Mouse (Mus musculus) layer of hippocampus, adult 2 months (tissue): Measurements from ENCODE around the gene Gm28047. TPM values are rescaled to one million over a fixed set of nuclear protein-coding genes. Genes with fewer than 3 reads are reported as not detected.

Experiments used
- DNase-seq, 2 experiments: peaks; one replicate each; pipeline ENCODE4 v3.0.0; 2022; ENCODE audit warnings: low spot score in 2 of 2
- H3K27ac ChIP-seq: fragments of 200-600 bp; 2 replicates; pipeline ENCODE4 v1.8.1; 2022
- H3K4me3 ChIP-seq: fragments of 200-600 bp; 2 replicates; pipeline ENCODE4 v1.8.1; 2022; ENCODE audit warnings: mild to moderate bottlenecking
- CTCF ChIP-seq: fragments of 200-600 bp; conservative IDR thresholded peaks from 2 replicates; pipeline ENCODE4 v1.8.1; 2022; ENCODE audit warnings: antibody characterized with exemption, mild to moderate bottlenecking, moderate library complexity
- total RNA-seq, 2 experiments: library from RNA; stranded (reverse); gene quantifications; 2 replicates each; pipeline ENCODE4 v1.2.3; 2021

Gene Gm28047
- total RNA-seq, 2 experiments from 2014 or later: not detected

DNA sequence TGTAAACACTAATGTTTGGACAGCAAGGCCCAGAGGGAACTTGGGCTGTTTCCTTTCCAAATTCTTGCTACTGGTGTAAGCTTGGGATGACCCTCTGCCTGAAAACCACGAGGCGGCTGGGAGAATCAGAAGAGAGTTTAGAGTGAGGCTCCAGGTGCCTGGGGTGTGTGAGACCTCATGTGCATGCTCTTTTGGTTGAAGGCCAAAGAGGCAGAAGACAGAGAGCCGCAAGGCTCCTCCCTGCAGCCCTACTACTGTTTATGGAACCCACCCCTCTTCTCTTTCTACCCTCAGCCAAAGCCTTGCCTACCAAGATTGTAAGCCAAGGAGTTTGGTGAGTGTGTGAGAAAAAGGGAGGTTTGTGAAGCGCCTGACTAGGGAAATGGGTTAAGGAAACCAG, 109.1 kb downstream of the Gm28047 start:
- DNase-seq: no peak
- Histone ChIP-seq H3K4me3 (peak overlapping the region; percentile 91), H3K27ac (peak overlapping the region; percentile 96)
- TF ChIP-seq CTCF: no peak

DNA sequence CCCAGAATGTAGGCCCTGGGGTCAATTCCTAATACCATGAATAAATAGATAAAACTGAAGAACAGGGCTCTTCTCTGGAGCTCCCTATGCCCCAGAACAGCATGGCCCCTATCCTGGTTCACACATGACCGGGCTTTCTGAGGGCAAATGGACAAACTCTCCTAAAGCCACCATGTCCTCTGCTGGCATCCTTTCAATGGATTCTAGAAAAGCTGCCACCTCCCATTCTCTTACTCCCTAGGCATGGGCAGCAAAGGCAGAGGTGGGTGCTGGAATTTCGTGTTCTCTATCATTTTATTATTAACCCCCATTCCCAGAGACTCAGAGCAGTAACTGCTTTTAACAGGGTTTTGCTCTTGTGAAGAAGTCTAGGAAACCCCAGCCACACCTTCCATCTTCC, 109.6 kb downstream of the Gm28047 start:
- H3K4me3 ChIP-seq: peak overlapping the region; percentile 91
- no peak for TF ChIP-seq CTCF
- H3K27ac ChIP-seq: peak overlapping the region; percentile 96; the same call in 1 of the 2 replicates
- no peak for DNase-seq

DNA sequence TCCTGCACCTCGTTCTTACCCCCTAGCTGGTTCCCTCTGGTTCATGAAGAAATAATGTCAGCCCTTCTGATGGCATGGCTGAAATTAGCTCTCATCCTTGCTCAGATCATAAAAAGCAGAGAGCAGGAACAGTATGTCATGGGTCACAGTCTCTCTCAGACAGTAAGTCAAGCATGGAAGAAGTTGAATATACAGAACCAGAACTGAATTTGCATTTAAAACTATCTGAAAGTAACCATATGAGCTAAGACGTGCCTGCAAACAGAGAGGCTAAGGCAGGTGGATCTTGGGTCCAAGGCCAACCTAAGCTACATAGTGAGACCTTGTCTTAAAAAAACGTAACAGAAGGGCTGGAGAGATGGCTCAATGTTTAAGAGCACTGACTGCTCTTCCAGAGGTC, 111.9 kb downstream of the Gm28047 start:
- Histone ChIP-seq H3K4me3 (no peak overlapping the region), H3K27ac (peak overlapping the region; percentile 93; the same call in 1 of the 2 replicates)
- no peak for TF ChIP-seq CTCF
- no peak for DNase-seq

DNA sequence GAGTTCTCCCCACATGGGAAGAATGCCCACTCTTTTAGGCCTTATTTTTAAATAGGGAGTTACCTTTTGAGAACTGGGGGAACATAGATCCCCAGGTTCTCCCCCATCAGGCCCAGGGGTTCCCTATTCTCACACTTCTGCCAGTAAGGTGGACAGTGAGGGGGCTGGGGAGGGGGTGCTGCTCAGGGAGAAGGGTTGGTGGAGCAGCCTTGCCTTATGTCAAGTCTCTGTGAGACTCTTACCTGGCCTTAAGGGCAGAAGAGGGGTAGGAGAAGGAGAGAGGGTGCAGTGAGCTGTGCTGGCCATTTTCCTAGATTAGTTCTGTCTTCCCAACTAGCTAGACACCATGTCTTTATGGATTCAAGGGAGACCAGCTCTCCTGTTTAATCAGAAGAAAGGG, 112.4 kb downstream of the Gm28047 start:
- TF ChIP-seq CTCF: no peak
- DNase-seq: no peak
- peak overlapping the region; percentile 93; the same call in 1 of the 2 replicates for H3K27ac ChIP-seq
- no peak overlapping the region for H3K4me3 ChIP-seq

DNA sequence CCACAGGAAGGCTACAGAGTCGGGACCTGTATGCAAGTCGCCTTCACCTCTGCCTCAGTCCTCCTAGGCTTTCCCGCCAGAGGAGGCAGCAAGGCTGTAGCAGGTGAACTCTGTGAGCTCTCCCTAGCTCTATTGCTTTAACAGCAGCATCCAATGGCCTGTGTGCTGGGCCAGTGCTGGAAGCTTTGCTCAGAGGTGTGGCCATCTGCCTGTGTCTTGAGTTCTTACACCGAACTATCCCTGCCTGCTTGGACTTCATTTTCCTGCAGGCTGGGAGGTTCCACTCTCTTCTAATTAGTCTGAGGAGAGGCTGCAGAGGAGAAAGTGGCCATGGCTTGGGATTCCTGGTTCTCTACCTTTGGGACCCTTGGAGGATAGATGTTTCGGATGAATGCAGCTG, 112.9 kb downstream of the Gm28047 start:
- no peak for DNase-seq
- TF ChIP-seq CTCF: no peak
- H3K4me3 ChIP-seq: no peak overlapping the region; the same call in 1 of the 2 replicates
- H3K27ac ChIP-seq: peak overlapping the region; percentile 93; the same call in 1 of the 2 replicates

DNA sequence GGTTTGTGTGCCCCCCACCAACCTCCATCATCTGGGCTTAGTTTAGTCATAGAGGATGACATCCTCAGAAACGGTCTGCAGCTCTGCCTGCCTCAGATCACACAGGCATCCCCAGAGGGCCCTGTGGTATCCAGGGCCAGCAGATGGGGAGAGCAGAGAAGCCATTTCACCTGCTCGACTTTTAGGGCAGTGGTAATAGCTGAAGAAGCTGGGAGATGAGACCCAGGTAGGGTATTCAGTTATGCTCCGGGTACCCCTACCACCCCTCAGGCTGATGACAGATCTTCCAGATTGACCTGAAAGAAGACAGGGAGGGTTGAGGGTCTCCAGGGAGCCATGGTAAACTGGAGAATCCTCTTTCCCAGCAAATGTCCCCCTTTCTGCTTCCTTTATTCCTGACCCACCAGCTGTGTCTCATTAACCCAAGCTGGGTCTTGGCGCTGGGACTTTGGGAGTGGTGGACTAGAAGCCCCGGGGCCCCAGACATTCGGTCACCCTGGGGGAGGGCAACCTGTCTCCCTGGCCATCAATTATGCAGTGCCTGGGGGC, 113.5 kb downstream of the Gm28047 start:
- H3K4me3 ChIP-seq: peak overlapping the region; percentile 85
- no peak for DNase-seq
- peak overlapping the region; percentile 93 for H3K27ac ChIP-seq
- no peak for TF ChIP-seq CTCF

DNA sequence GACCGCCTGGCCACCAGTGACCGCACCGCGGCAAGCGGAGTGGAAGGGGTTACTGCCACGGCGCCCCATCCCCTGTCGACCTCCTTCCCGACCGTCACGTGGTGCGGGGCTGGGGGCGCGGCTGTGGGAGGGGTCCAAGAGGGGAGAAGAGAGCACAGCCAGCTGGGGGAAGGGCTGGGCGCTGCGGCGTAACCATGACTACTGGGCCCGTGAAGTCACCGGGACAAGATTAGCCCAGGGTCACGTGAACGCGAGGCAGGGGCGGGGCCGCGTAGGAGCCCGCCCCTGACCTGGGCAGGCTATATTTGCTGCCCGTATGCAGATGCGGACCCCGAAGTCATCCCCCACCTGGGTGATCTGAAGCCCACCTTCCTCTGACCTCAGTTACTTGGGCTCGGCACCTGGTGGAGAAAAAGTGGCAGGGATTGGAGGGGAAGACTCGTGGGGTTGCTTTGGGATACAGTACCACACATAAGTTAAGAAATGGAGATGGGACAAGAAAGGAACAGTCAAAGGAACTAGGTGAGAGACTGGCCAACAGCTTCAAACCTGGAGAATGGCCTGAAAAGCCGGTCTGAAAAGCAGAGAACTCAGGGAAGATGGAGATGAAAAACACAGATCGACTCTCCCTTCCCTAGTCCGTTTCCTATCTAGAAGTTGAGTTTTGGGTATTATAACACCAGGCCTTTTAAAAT, 114.1 kb downstream of the Gm28047 start:
- H3K4me3 ChIP-seq: peak overlapping the region; percentile 85
- no peak for TF ChIP-seq CTCF
- DNase-seq: peak; percentile 87 to 91
- H3K27ac ChIP-seq: peak overlapping the region; percentile 93

DNA sequence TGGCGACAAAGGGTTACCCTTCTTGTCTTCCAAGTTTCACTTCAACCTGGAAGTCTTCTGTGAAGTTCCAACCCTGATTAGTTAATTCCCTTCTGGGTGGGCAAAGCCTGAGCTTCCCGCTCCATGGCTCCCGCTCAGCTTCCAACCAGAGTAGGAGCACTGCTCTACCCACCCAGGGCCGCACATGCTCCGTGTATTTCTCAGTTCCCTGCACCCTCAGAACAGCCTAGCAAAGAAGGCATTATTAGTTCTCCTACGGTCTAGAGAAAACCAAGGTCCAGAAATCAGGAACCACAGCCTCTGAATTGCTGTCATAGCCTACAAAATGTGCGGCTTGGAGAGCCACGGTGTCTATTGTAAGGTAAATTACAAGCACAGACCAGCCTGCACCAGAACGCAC, 114.8 kb downstream of the Gm28047 start:
- Histone ChIP-seq H3K27ac (peak overlapping the region; percentile 93), H3K4me3 (peak overlapping the region; percentile 85)
- no peak for DNase-seq
- TF ChIP-seq CTCF: no peak

DNA sequence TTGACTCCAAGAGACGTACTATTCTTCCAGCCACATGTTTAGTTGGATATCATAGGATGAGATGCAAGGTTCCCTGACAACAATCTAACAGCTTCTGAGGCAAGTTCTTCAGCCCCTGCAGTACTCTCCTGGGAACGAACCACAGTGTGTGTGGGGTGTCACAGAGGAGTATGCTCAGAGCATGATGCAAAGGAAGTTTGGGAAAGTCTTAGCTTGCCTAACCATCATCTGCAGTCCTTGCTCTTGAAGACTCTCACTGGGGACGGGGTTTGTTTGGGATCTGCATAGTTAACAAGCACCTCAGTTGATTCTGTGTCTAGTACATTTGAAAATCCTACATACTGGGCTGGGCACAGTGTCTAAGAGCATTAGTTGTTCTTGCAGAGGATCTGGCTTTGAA, 116.5 kb downstream of the Gm28047 start:
- DNase-seq: no peak
- no peak for TF ChIP-seq CTCF
- Histone ChIP-seq H3K4me3 (no peak overlapping the region), H3K27ac (no peak overlapping the region)

DNA sequence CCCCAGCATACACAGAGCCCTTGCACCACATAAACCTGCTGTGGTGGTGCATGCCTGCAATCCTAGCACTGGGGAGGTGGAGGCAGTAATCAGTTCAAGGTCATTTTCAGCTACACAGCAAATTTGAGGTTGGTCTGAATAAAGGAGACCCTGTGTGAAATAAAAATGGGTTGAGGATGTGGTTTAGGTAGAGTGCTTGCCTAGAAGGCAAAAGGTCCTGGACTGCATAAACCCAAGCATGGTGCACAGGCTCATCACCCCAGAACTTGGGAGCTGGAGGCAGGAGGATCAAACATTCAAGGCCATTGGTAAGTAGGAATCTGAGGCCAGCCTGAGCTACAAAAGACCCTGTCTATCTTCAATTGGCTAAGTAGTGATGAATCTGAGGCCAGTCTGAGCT, 117.3 kb downstream of the Gm28047 start:
- Histone ChIP-seq H3K4me3 (no peak overlapping the region), H3K27ac (no peak overlapping the region)
- no peak for DNase-seq
- no peak for TF ChIP-seq CTCF

DNA sequence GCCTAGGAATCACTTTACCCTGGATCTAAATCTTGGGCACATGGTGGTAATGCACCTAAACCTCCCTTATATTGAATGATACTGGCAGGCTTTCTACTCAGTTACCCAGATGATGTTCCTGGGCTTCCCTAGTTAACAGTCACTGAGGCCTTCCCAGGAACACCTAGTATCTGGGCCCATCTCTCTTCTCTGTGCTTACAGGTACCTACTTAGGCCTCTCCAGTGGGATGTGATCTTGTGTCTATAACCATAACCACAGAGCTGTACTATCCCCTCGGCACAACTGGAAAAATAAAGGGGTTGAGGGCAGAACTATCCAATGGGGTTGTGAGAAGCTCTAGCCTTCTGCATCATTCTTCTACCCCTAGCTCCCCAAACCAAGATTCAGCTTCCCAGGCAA, 118.0 kb downstream of the Gm28047 start:
- no peak for DNase-seq
- no peak for TF ChIP-seq CTCF
- no peak overlapping the region for H3K27ac ChIP-seq
- no peak overlapping the region for H3K4me3 ChIP-seq

DNA sequence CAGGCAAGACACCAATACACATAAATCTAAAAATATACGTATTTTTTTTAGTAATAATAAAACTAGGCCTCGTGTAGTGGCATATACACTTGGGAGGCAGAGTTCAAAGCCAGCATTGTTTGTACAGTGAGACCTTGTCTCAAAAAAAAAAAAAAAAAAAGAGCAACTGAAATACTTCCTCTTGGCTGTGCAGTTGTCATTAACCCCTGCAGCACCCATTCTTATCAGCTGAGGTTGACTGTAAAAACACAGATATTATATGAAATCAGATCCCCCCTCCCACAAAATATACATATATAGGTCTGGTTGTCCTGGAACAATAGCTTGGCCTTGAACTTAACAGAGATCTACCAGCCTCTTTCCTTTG, 118.4 kb downstream of the Gm28047 start:
- Histone ChIP-seq H3K4me3 (no peak overlapping the region), H3K27ac (no peak overlapping the region)
- no peak for TF ChIP-seq CTCF
- DNase-seq: no peak

DNA sequence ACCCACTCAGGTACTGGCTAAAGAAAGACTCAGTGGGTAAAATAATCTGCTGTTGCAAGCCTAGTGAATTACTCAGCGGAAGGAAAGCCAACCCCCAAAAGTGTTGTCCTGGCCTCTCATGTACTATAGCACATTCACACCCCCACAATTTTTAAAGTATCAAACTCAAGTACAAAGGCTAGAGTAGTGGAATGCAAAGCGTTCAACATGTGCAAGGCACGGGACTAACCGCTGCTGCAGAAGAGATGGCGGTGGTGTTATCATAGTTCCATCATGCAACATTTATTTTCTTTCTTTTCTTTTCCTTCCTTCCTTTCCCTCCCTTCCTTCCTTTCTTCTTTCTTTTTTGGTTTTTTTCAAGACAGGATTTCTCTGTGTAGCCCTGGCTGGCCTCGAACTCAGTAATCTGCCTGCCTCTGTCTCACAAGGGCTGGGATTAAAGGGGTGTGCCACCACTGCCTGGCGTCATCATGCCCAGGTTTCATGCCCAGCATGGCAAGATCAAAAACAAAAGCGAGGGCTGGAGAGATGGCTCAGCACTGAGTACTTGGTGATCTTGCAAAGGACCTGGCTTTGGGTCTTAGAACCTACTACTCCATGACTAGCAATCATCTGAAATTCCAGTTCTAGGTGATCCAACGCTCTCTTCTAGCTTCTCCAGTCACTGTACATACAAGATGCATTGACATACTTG, 119.0 kb downstream of the Gm28047 start:
- Histone ChIP-seq H3K27ac (peak overlapping the region; percentile 19), H3K4me3 (no peak overlapping the region)
- no peak for TF ChIP-seq CTCF
- DNase-seq: peak in 1 of 2 experiments; percentile 1

DNA sequence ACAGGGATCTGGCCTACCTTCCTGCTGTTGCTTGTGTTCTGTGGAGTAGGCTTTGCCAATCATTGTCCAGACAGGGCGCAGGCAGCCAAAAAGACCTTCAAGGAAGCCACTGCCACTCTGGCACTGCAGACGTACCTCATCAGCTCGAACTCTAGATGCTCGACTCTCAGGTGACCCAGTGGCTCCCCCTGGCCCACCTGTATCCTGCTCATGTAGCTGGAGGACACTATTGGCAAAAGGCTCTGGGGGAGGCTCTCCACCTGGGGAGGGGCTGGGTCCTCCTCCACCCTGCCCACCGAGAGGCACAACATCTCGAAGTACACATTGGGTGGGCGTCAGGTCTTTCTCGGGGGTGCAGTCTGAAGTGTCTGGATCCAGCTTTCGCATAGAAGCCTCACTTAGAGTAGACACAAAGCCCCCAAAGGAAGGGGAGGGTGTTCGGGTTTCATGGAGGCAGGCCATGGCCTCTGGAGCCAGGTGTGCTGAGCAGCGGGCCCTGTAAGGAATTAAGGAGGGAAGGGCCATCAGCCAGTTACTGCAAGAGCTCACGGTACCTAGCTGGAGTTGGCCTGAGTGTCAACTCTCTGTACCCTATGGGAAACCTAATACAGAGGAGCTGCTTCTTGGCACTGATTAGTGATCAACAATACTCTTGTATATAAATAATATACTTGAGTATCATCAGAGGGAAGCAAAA, 119.6 kb downstream of the Gm28047 start:
- Histone ChIP-seq H3K4me3 (no peak overlapping the region), H3K27ac (peak overlapping the region; percentile 19)
- no peak for DNase-seq
- no peak for TF ChIP-seq CTCF
